Mouse (Mus musculus): Measurements from ENCODE around the gene Kcnq1.

DNA sequence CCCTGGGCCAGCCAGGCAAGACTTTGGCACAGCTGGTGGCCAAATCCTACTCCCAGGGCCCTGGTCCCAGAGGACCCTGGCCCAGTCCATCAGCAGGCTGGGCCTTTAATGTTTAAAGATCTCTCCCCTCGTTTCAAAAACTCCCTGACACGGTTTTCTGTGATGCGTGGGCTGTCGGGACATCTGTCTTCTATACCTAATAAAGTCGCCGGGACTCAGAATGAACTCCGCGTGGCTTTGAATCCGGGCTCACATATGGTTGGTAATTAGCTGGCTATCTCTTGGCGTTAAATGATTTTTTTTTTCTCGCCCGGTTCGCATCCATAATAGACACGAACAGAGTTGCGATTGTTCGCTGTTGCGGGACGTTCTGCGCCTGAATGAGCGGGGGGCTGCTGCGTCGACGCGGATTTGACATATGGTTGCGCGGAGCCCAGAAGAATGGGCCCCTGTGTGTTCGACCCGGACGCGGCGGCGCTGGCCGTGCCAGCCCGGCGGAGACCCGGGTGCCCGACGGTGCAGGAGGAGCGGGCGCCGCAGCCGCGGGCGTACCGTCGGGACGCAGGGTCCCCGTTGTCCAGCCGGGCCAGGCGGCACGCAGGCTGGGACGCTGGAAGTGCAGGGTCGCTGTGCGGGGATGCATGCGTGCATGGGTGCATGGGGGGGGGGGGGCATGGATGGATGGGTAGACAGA, 338.9 kb downstream of the Kcnq1 start:
- no peak for TF ChIP-seq HCFC1 (IDR thresholded peaks at IDR 0.05; ENCODE audit: borderline replicate concordance, insufficient read depth, low read length)
- no peak for TF ChIP-seq MAFK (IDR thresholded peaks at IDR 0.05; ENCODE audit: insufficient read depth, low read depth, low read length)

Measured in ES-E14 (cell line).